Mouse (Mus musculus): ENCODE measurements around the gene Cmss1. TPM values are rescaled to one million over a fixed set of nuclear protein-coding genes. Genes with fewer than 3 reads are reported as not detected.

The Cmss1 gene
- polyA plus RNA-seq, 1 experiment: 3.0 TPM

- no peak for TF ChIP-seq POLR2A (IDR thresholded peaks at IDR 0.05; ENCODE audit: low read depth, low read length)
- TF ChIP-seq CTCF (IDR thresholded peaks at IDR 0.05; ENCODE audit: extremely low read depth, insufficient read depth, insufficient read length, insufficient replicate concordance): no peak
- H3K4me1 ChIP-seq (ENCODE audit: control insufficient read depth, insufficient read depth, insufficient read length): peaks cover 3% of the 10 kb centered on the region; the same call in 1 of the 2 replicates
- WGBS: 87% methylated on average over 9 of the region's 9 CpGs
- no peaks in the 10 kb centered on the region for H3K36me3 ChIP-seq (ENCODE audit: control insufficient read depth, insufficient read depth, low read length)
- no peak overlapping the region for H3K4me3 ChIP-seq (ENCODE audit: extremely low read depth, insufficient read depth, insufficient read length)
- H3K27ac ChIP-seq (ENCODE audit: insufficient read depth, low read length): no peak overlapping the region
- H3K27me3 ChIP-seq (ENCODE audit: control insufficient read depth, insufficient read depth, low read length): no peaks in the 10 kb centered on the region
- no peak for DNase-seq (ENCODE audit: low read depth in 1 of 2, low spot score in 2 of 2)
Measured at GRCm38 (mm10) chr16:57485265-57485664, 121.4 kb downstream of the Cmss1 start.

DNA sequence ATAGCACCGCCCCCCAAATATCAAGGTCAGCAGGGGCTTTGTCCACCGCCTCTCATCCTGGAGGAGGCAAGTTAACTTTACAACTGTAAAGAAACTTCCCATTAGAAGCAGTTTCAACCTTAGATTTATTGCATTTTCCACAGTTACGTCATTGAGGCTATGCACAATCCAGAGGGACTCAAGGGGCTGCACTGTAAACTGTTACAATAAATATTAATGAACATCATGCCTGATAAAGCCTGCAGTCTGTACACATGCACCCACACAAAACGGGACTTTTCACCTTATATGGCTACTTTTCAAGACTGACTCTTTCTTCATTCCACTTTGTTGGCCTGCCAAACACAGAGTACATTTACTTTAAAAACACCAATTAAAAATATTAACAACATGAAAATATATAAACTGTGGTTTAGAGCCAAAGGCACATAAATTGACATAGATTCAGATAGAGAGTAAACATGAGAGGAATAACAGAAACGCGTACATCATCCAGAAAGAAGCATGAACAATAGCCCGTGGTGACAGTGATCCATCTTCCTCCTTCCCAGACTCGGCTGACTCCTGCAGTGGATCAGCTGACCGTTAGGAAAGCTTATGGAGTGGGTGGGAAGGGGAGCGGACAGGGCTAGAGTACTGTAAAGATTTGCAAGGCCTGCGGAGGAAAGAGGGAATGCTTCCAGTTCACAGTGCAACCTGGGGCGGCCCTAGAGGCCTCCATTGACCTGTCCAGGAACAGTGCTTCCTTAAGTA lies 122.4 kb downstream of the Cmss1 start:
- 89% methylated on average over 12 of the region's 12 CpGs for WGBS
- no peak overlapping the region for H3K4me3 ChIP-seq (ENCODE audit: extremely low read depth, insufficient read depth, insufficient read length)
- TF ChIP-seq CTCF (IDR thresholded peaks at IDR 0.05; ENCODE audit: extremely low read depth, insufficient read depth, insufficient read length, insufficient replicate concordance): no peak
- no peak for TF ChIP-seq POLR2A (IDR thresholded peaks at IDR 0.05; ENCODE audit: low read depth, low read length)
- no peaks in the 10 kb centered on the region for H3K27me3 ChIP-seq (ENCODE audit: control insufficient read depth, insufficient read depth, low read length)
- no peaks in the 10 kb centered on the region for H3K36me3 ChIP-seq (ENCODE audit: control insufficient read depth, insufficient read depth, low read length)
- DNase-seq (ENCODE audit: low read depth in 1 of 2, low spot score in 2 of 2): no peak
- peaks cover 3% of the 10 kb centered on the region; the same call in 1 of the 2 replicates for H3K4me1 ChIP-seq (ENCODE audit: control insufficient read depth, insufficient read depth, insufficient read length)
- no peak overlapping the region for H3K27ac ChIP-seq (ENCODE audit: insufficient read depth, low read length)

DNA sequence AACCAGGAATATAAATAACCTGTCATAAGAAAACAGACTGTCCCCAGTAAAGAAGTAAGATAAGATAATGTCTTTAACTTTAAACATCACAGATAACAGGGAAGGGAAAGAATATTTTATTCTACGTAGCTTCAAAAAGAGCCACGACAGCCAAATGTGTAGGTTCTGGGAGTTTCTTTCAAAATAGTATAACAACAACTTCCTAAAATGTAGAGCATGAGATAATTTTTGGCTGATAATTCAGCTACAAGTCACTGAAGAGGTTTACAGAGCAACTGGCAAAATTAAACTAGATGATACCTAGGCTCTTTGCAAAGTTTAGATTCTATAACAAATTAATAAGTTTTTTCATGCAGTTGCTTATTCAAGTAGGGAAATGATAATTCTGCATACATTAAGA lies 123.2 kb downstream of the Cmss1 start:
- Histone ChIP-seq H3K27ac (ENCODE audit: insufficient read depth, low read length) (no peak overlapping the region), H3K4me1 (ENCODE audit: control insufficient read depth, insufficient read depth, insufficient read length) (peaks cover 3% of the 10 kb centered on the region; the same call in 1 of the 2 replicates), H3K36me3 (ENCODE audit: control insufficient read depth, insufficient read depth, low read length) (no peaks in the 10 kb centered on the region), H3K27me3 (ENCODE audit: control insufficient read depth, insufficient read depth, low read length) (no peaks in the 10 kb centered on the region), H3K4me3 (ENCODE audit: extremely low read depth, insufficient read depth, insufficient read length) (no peak overlapping the region)
- no peak for DNase-seq (ENCODE audit: low read depth in 1 of 2, low spot score in 2 of 2)
- 73% methylated on average over 2 of the region's 2 CpGs for WGBS
- TF ChIP-seq CTCF (IDR thresholded peaks at IDR 0.05; ENCODE audit: extremely low read depth, insufficient read depth, insufficient read length, insufficient replicate concordance): no peak
- no peak for TF ChIP-seq POLR2A (IDR thresholded peaks at IDR 0.05; ENCODE audit: low read depth, low read length)

- DNase-seq (ENCODE audit: low read depth in 1 of 2, low spot score in 2 of 2): no peak
- no peak overlapping the region for H3K4me3 ChIP-seq (ENCODE audit: extremely low read depth, insufficient read depth, insufficient read length)
- no peaks in the 10 kb centered on the region for H3K27me3 ChIP-seq (ENCODE audit: control insufficient read depth, insufficient read depth, low read length)
- H3K36me3 ChIP-seq (ENCODE audit: control insufficient read depth, insufficient read depth, low read length): no peaks in the 10 kb centered on the region
- H3K4me1 ChIP-seq (ENCODE audit: control insufficient read depth, insufficient read depth, insufficient read length): peaks cover 3% of the 10 kb centered on the region; the same call in 1 of the 2 replicates
- TF ChIP-seq CTCF (IDR thresholded peaks at IDR 0.05; ENCODE audit: extremely low read depth, insufficient read depth, insufficient read length, insufficient replicate concordance) (no peak), POLR2A (IDR thresholded peaks at IDR 0.05; ENCODE audit: low read depth, low read length) (no peak)
- 76% methylated on average over 4 of the region's 4 CpGs for WGBS
- H3K27ac ChIP-seq (ENCODE audit: insufficient read depth, low read length): no peak overlapping the region
Measured at GRCm38 (mm10) chr16:57482911-57483310, 123.8 kb downstream of the Cmss1 start.

DNA sequence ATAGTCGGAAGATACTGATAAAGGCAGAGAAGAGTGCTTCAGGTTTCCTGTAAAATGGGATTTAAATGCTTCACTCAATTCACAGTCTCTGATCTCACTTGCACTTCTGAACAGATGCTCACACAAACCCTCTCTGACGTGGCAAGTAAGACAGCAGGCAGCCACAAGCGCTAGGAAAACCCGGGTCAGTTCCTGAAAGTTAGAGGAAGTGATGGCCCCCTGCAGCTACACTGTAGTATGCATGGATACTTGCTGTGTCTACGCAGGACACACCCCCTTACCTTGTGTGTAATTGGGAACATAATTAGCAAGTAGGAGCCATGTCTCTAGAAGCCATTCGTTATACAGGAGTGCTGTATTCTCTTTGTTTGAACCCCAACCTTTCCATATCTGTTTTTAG lies 124.4 kb downstream of the Cmss1 start:
- no peak for TF ChIP-seq POLR2A (IDR thresholded peaks at IDR 0.05; ENCODE audit: low read depth, low read length)
- no peak for TF ChIP-seq CTCF (IDR thresholded peaks at IDR 0.05; ENCODE audit: extremely low read depth, insufficient read depth, insufficient read length, insufficient replicate concordance)
- 37% methylated on average over 6 of the region's 6 CpGs for WGBS
- peaks cover 3% of the 10 kb centered on the region; the same call in 1 of the 2 replicates for H3K4me1 ChIP-seq (ENCODE audit: control insufficient read depth, insufficient read depth, insufficient read length)
- peak in 1 of 2 experiments; percentile 59 for DNase-seq (ENCODE audit: low read depth in 1 of 2, low spot score in 2 of 2)
- no peaks in the 10 kb centered on the region for H3K36me3 ChIP-seq (ENCODE audit: control insufficient read depth, insufficient read depth, low read length)
- H3K4me3 ChIP-seq (ENCODE audit: extremely low read depth, insufficient read depth, insufficient read length): no peak overlapping the region
- no peak overlapping the region for H3K27ac ChIP-seq (ENCODE audit: insufficient read depth, low read length)
- no peaks in the 10 kb centered on the region for H3K27me3 ChIP-seq (ENCODE audit: control insufficient read depth, insufficient read depth, low read length)

GRCm38 (mm10) chr16:57479776-57480175 lies 126.9 kb downstream of the Cmss1 start:
- Histone ChIP-seq H3K4me1 (ENCODE audit: control insufficient read depth, insufficient read depth, insufficient read length) (peaks cover 3% of the 10 kb centered on the region; the same call in 1 of the 2 replicates), H3K36me3 (ENCODE audit: control insufficient read depth, insufficient read depth, low read length) (no peaks in the 10 kb centered on the region), H3K27me3 (ENCODE audit: control insufficient read depth, insufficient read depth, low read length) (no peaks in the 10 kb centered on the region), H3K27ac (ENCODE audit: insufficient read depth, low read length) (no peak overlapping the region), H3K4me3 (ENCODE audit: extremely low read depth, insufficient read depth, insufficient read length) (no peak overlapping the region)
- no peak for DNase-seq (ENCODE audit: low read depth in 1 of 2, low spot score in 2 of 2)
- WGBS: 85% methylated on average over 5 of the region's 5 CpGs
- no peak for TF ChIP-seq CTCF (IDR thresholded peaks at IDR 0.05; ENCODE audit: extremely low read depth, insufficient read depth, insufficient read length, insufficient replicate concordance)
- TF ChIP-seq POLR2A (IDR thresholded peaks at IDR 0.05; ENCODE audit: low read depth, low read length): no peak

DNA sequence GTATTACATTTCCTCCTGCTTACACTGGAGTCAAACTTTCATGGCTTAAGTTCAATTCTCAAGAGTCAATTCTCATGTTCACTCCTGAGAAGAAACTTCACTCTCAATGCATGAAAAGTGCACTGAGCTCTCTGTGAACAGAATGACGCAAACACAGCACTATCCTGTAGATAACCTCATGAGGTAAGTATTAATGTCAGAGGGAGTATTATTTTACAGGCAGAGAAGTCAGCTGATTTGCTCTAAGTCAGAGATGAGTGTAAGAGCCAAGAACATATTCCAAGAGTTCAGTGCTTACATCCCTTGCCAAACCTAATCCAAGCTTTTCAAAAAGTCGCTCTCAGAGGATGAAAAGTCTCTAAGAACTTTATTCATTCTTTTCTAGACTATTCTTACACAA lies 128.2 kb downstream of the Cmss1 start:
- Histone ChIP-seq H3K4me3 (ENCODE audit: extremely low read depth, insufficient read depth, insufficient read length) (no peak overlapping the region), H3K27ac (ENCODE audit: insufficient read depth, low read length) (no peak overlapping the region), H3K36me3 (ENCODE audit: control insufficient read depth, insufficient read depth, low read length) (no peaks in the 10 kb centered on the region), H3K27me3 (ENCODE audit: control insufficient read depth, insufficient read depth, low read length) (no peaks in the 10 kb centered on the region), H3K4me1 (ENCODE audit: control insufficient read depth, insufficient read depth, insufficient read length) (peaks cover 3% of the 10 kb centered on the region; the same call in 1 of the 2 replicates)
- WGBS: 94% methylated on average over 2 of the region's 2 CpGs
- DNase-seq (ENCODE audit: low read depth in 1 of 2, low spot score in 2 of 2): no peak
- no peak for TF ChIP-seq POLR2A (IDR thresholded peaks at IDR 0.05; ENCODE audit: low read depth, low read length)
- TF ChIP-seq CTCF (IDR thresholded peaks at IDR 0.05; ENCODE audit: extremely low read depth, insufficient read depth, insufficient read length, insufficient replicate concordance): no peak
